Mouse (Mus musculus): ENCODE measurements at regions not wholly inside any gene's neighbourhood (a gene's known extent, or its start where the extent isn't known, plus 50 kb on each side); places are given as distances from the start of the nearest gene placed in this dataset.

GRCm38 (mm10) chr17:7604096-7604495, 218.8 kb upstream of the Unc93a2 start:
- H3K9ac ChIP-seq (ENCODE audit: control insufficient read depth, low read depth, low read length, poor library complexity, severe bottlenecking), result no peak overlapping the region
- H3K4me3 ChIP-seq (ENCODE audit: control insufficient read depth in 1 of 2, insufficient read depth in 1 of 2, low read depth in 2 of 2, low read length in 2 of 2), result no peak overlapping the region
- TF ChIP-seq HCFC1 (IDR thresholded peaks at IDR 0.05; ENCODE audit: low read depth, low read length) (no peak), MAZ (IDR thresholded peaks at IDR 0.05; ENCODE audit: low read depth, low read length) (no peak), GATA1 (IDR thresholded peaks at IDR 0.05; ENCODE audit: low read depth, low read length) (no peak), MXI1 (IDR thresholded peaks at IDR 0.05; ENCODE audit: low read depth, low read length) (no peak), SMC3 (IDR thresholded peaks at IDR 0.05; ENCODE audit: low read depth, low read length) (no peak), USF2 (IDR thresholded peaks at IDR 0.05; ENCODE audit: borderline replicate concordance in 1 of 2, insufficient read depth in 1 of 2, low read depth in 1 of 2, low read length in 2 of 2) (no peak), NELFE (IDR thresholded peaks at IDR 0.05; ENCODE audit: low read depth, low read length) (no peak), SIN3A (IDR thresholded peaks at IDR 0.05; ENCODE audit: low read length) (no peak), KAT2A (conservative IDR thresholded peaks at IDR 0.05; ENCODE audit: low read depth, low read length) (no peak), MAX (IDR thresholded peaks at IDR 0.05; ENCODE audit: low read length) (no peak), JUND (IDR thresholded peaks at IDR 0.05; ENCODE audit: low read depth, low read length) (no peak), BHLHE40 (IDR thresholded peaks at IDR 0.05; ENCODE audit: borderline replicate concordance, low read depth, low read length) (no peak), TCF12 (IDR thresholded peaks at IDR 0.05; ENCODE audit: low read depth, low read length) (no peak), ELF1 (IDR thresholded peaks at IDR 0.05; ENCODE audit: low read depth, low read length) (no peak), TAL1 (IDR thresholded peaks at IDR 0.05; ENCODE audit: low read length) (no peak), E2F4 (IDR thresholded peaks at IDR 0.05; ENCODE audit: borderline replicate concordance, low read depth, low read length) (no peak), NRF1 (IDR thresholded peaks at IDR 0.05; ENCODE audit: insufficient read depth, low read depth, low read length, poor library complexity, severe bottlenecking) (no peak), POLR2AphosphoS5 (IDR thresholded peaks at IDR 0.05; ENCODE audit: borderline replicate concordance, low read depth, low read length) (no peak), CHD1 (IDR thresholded peaks at IDR 0.05; ENCODE audit: low read depth, low read length) (no peak)
- DNase-seq (ENCODE audit: low read depth, low spot score), result no peak
- no peaks in the 10 kb centered on the region for H3K9me3 ChIP-seq (replicated peaks; ENCODE audit: insufficient read depth, low read length)
- H3K4me1 ChIP-seq (ENCODE audit: control insufficient read depth in 1 of 2, insufficient read depth in 2 of 2, low read length in 2 of 2), result no peaks in the 10 kb centered on the region
- H3K79me2 ChIP-seq (ENCODE audit: control insufficient read depth, insufficient read depth, low read length, poor library complexity), result no peaks in the 10 kb centered on the region
- H3K27ac ChIP-seq (ENCODE audit: control insufficient read depth, low read depth, low read length), result no peak overlapping the region
- no peaks in the 10 kb centered on the region for H3K36me3 ChIP-seq (ENCODE audit: control insufficient read depth in 1 of 2, insufficient read depth in 2 of 2, low read length in 2 of 2)
- H3K27me3 ChIP-seq (ENCODE audit: control insufficient read depth in 1 of 2, insufficient read depth in 2 of 2, low read length in 2 of 2), result no peaks in the 10 kb centered on the region

- Histone ChIP-seq H3K27ac (ENCODE audit: control insufficient read depth, low read depth, low read length) (no peak overlapping the region), H3K27me3 (ENCODE audit: control insufficient read depth in 1 of 2, insufficient read depth in 2 of 2, low read length in 2 of 2) (no peaks in the 10 kb centered on the region)
- TF ChIP-seq MAFK (IDR thresholded peaks at IDR 0.05; ENCODE audit: borderline replicate concordance, low read depth, low read length), result no peak
- TF ChIP-seq MYC (IDR thresholded peaks at IDR 0.05; ENCODE audit: low read depth, low read length), result no peak
- TF ChIP-seq CHD1 (IDR thresholded peaks at IDR 0.05; ENCODE audit: low read depth, low read length), result no peak
Measured at GRCm38 (mm10) chr17:7600555-7600954, 215.3 kb upstream of the Unc93a2 start.

More at GRCm38 (mm10) chr17:7600555-7600954, 215.3 kb upstream of the Unc93a2 start:
- no peaks in the 10 kb centered on the region for H3K79me2 ChIP-seq (ENCODE audit: control insufficient read depth, insufficient read depth, low read length, poor library complexity)
- no peak overlapping the region for H3K9ac ChIP-seq (ENCODE audit: control insufficient read depth, low read depth, low read length, poor library complexity, severe bottlenecking)
- DNase-seq (ENCODE audit: low read depth, low spot score), result no peak
- no peaks in the 10 kb centered on the region for H3K36me3 ChIP-seq (ENCODE audit: control insufficient read depth in 1 of 2, insufficient read depth in 2 of 2, low read length in 2 of 2)
- no peaks in the 10 kb centered on the region for H3K9me3 ChIP-seq (replicated peaks; ENCODE audit: insufficient read depth, low read length)
- no peak overlapping the region for H3K4me3 ChIP-seq (ENCODE audit: control insufficient read depth in 1 of 2, insufficient read depth in 1 of 2, low read depth in 2 of 2, low read length in 2 of 2)
- no peaks in the 10 kb centered on the region for H3K4me1 ChIP-seq (ENCODE audit: control insufficient read depth in 1 of 2, insufficient read depth in 2 of 2, low read length in 2 of 2)
